In genomic region chr5:117358248-117358630, GRCm38 (mm10) we compare ENCODE assay signal across 8 mouse cellular contexts. TPM values are rescaled to one million over a fixed set of nuclear protein-coding genes. Genes with fewer than 3 reads are reported as not detected.
DNase-seq lines count a peak whose midpoint lies in the region; ATAC-seq and TF ChIP-seq lines count a peak whose summit lies in the region.

No protein-coding gene starts in this region.

- H3K4me1 ChIP-seq in lung, adult 2 months (ENCODE audit: control insufficient read depth, insufficient read depth, low read length), result peaks cover 31% of the 10 kb centered on the region
- peaks cover 55% of the 10 kb centered on the region for H3K4me1 ChIP-seq in bone marrow macrophage, adult 2 months (ENCODE audit: control insufficient read depth, insufficient read depth, low read length)
- H3K4me1 ChIP-seq in neural tube, embryonic 14.5 days (ENCODE audit: control insufficient read depth, insufficient read depth, low read length), result peaks cover 25% of the 10 kb centered on the region

- H3K27ac ChIP-seq in bone marrow macrophage, adult 2 months (ENCODE audit: insufficient read depth, low read depth, low read length), result peak overlapping the region; percentile 71
- peak overlapping the region; percentile 89 for H3K27ac ChIP-seq in neural tube, embryonic 14.5 days (ENCODE audit: low read depth, low read length)

- WGBS in lung, adult 2 months, result 8% methylated on average over 6 of the region's 6 CpGs
- 4% methylated on average over 6 of the region's 6 CpGs for WGBS in neural tube, embryonic 14.5 days

- peak overlapping the region; percentile 66 for H3K4me2 ChIP-seq in neural tube, embryonic 14.5 days (ENCODE audit: low read depth, low read length)

- TF ChIP-seq POLR2A in lung, adult 2 months (IDR thresholded peaks at IDR 0.05; ENCODE audit: borderline replicate concordance, extremely low read depth, low read depth, low read length), result no peak
- TF ChIP-seq POLR2A in bone marrow macrophage, adult 2 months (IDR thresholded peaks at IDR 0.05; ENCODE audit: borderline replicate concordance, low read depth, low read length), result no peak

- ATAC-seq in inflammation-experienced regulatory T-cells, adult 6 months, result peak; percentile 12
- no peak for ATAC-seq in neural tube, embryonic 14.5 days (ENCODE audit: low read depth)

- H3K9ac ChIP-seq in neural tube, embryonic 14.5 days (replicated peaks; ENCODE audit: low read depth, low read length), result peak overlapping the region; percentile 95

- no peak for TF ChIP-seq CTCF in lung, adult 2 months (IDR thresholded peaks at IDR 0.05; ENCODE audit: insufficient read depth, low read length)
- TF ChIP-seq CTCF in bone marrow macrophage, adult 2 months (IDR thresholded peaks at IDR 0.05; ENCODE audit: low read depth, low read length), result no peak

- peak overlapping the region; percentile 98 for H3K4me3 ChIP-seq in lung, adult 2 months (replicated peaks; ENCODE audit: extremely low read depth, low read depth, low read length)
- peak overlapping the region; percentile 94 for H3K4me3 ChIP-seq in bone marrow macrophage, adult 2 months (ENCODE audit: insufficient read depth, low read length)
- peak overlapping the region; percentile 97 for H3K4me3 ChIP-seq in neural tube, embryonic 14.5 days (ENCODE audit: low read depth, low read length)

- no peaks in the 10 kb centered on the region for H3K9me3 ChIP-seq in neural tube, embryonic 14.5 days (ENCODE audit: control insufficient read depth, low read length)

- H3K36me3 ChIP-seq in neural tube, embryonic 14.5 days (ENCODE audit: control insufficient read depth, insufficient read depth, low read length), result no peaks in the 10 kb centered on the region

- no peak for DNase-seq in lung, adult 2 months
- DNase-seq in lung, postnatal 36 days, result no peak
- DNase-seq in thymus, postnatal 36 days, result no peak
- DNase-seq in urinary bladder, adult 2 months (ENCODE audit: low spot score), result no peak
- no peak for DNase-seq in cerebellum, postnatal 14 days

- no peaks in the 10 kb centered on the region for H3K27me3 ChIP-seq in neural tube, embryonic 14.5 days (ENCODE audit: control insufficient read depth, insufficient read depth, low read length)

RNA-seq across cellular contexts. Expression of gene Wsb2, which starts 1.1 kb away (rescaled TPM):
- polyA plus RNA-seq in lung, adult 2 months (2012; rRNA removed), result 83.6 and 151 TPM in 2 replicates
- polyA plus RNA-seq in bone marrow macrophage, adult 2 months (2012; ENCODE audit: insufficient read depth, insufficient read length, missing spikeins), result 45.4 and 47.3 TPM in 2 replicates
- polyA plus RNA-seq in inflammation-experienced regulatory T-cells, adult 6 months (2017; shearing (Covaris generic)), result 10 to 100 TPM in 2 of 3 experiments, 1 to 10 TPM in 1; 9.8 to 11.3 (median 11.1) TPM
- 281 and 293 TPM in 2 replicates for polyA plus RNA-seq in neural tube, embryonic 14.5 days (2014; fragmentation: Nextera tagmentation; extraction: Ambion mirVana)
- 86.6 and 94.6 TPM in 2 replicates for polyA plus RNA-seq in urinary bladder, adult 2 months (2012; rRNA removed)

RNA-seq across cellular contexts. Expression of gene Rfc5, which starts 30.6 kb away (rescaled TPM):
- 8.6 and 9.1 TPM in 2 replicates for polyA plus RNA-seq in lung, adult 2 months (2012; rRNA removed)
- polyA plus RNA-seq in bone marrow macrophage, adult 2 months (2012; ENCODE audit: insufficient read depth, insufficient read length, missing spikeins), result 16.9 and 27.2 TPM in 2 replicates
- polyA plus RNA-seq in inflammation-experienced regulatory T-cells, adult 6 months (2017; shearing (Covaris generic)), result 10 to 100 TPM; 18.9 to 65.6 (median 26.8) TPM
- 23.8 and 26.7 TPM in 2 replicates for polyA plus RNA-seq in neural tube, embryonic 14.5 days (2014; fragmentation: Nextera tagmentation; extraction: Ambion mirVana)
- polyA plus RNA-seq in urinary bladder, adult 2 months (2012; rRNA removed), result 13.0 and 15.4 TPM in 2 replicates

RNA-seq across cellular contexts. Expression of gene Vsig10, which starts 39.4 kb away (rescaled TPM):
- 28.9 and 31.5 TPM in 2 replicates for polyA plus RNA-seq in lung, adult 2 months (2012; rRNA removed)
- 1.4 and 2.3 TPM in 2 replicates for polyA plus RNA-seq in bone marrow macrophage, adult 2 months (2012; ENCODE audit: insufficient read depth, insufficient read length, missing spikeins)
- polyA plus RNA-seq in inflammation-experienced regulatory T-cells, adult 6 months (2017; shearing (Covaris generic)), result 1 to 10 TPM; 4.1 to 7.8 (median 5.7) TPM
- 1.1 and 1.2 TPM in 2 replicates for polyA plus RNA-seq in neural tube, embryonic 14.5 days (2014; fragmentation: Nextera tagmentation; extraction: Ambion mirVana)
- 35.6 and 36.4 TPM in 2 replicates for polyA plus RNA-seq in urinary bladder, adult 2 months (2012; rRNA removed)

RNA-seq across cellular contexts. Expression of gene Ksr2, which starts 55.6 kb away (rescaled TPM):
- 0.02 and 0.06 TPM in 2 replicates for polyA plus RNA-seq in lung, adult 2 months (2012; rRNA removed)
- 0.28 and 0.32 TPM in 2 replicates for polyA plus RNA-seq in bone marrow macrophage, adult 2 months (2012; ENCODE audit: insufficient read depth, insufficient read length, missing spikeins)
- polyA plus RNA-seq in inflammation-experienced regulatory T-cells, adult 6 months (2017; shearing (Covaris generic)), result under 1 TPM; 0.09 to 0.60 (median 0.36) TPM
- polyA plus RNA-seq in neural tube, embryonic 14.5 days (2014; fragmentation: Nextera tagmentation; extraction: Ambion mirVana), result 8.5 and 11.3 TPM in 2 replicates
- polyA plus RNA-seq in urinary bladder, adult 2 months (2012; rRNA removed), result 0.83 and 1.9 TPM in 2 replicates
